Comparison of ENCODE assay signal across 7 mouse cellular contexts in the genomic region with DNA sequence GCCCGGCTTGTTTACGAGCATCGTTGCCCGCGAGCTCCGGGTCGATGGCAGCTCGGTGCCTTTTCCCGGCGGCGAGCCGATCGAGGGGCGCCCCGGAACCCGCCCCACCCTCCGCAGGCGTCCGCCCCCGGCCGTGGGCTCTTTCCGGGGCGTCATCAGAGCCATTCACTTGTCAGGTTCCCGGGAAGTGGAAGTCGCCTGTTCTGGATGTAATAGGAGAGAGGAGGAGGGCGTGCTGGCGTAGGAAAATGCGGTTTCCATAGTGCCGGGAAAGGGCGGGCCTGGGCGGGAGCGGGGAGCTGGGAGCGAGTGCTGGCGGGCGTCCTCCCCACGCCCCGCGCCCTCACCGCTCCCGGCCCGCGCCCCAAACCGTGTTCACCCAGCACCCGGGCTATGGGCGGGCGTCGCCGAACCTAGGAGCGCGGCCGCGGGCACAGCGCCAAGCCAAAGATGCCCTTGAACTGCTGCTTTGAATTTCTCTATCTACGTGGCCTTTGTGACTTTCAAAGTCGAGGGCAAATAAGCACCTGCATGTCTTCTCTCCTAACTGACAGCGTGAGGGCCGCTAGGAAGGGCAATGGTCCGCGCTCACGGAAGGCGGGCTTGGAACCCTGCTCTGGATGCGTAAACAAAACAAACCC. TPM values are rescaled to one million over a fixed set of nuclear protein-coding genes. Genes with fewer than 3 reads are reported as not detected.
DNase-seq lines count a peak whose midpoint lies in the region; ATAC-seq and TF ChIP-seq lines count a peak whose summit lies in the region.

No protein-coding gene starts in this region.

- 2% methylated on average over 55 of the region's 62 CpGs for WGBS in limb, embryonic 14.5 days
- 1% methylated on average over 61 of the region's 62 CpGs for WGBS in midbrain, embryonic 14.5 days

- ATAC-seq in granulocyte monocyte progenitor cell, adult 5-6 weeks (replicated peaks; ENCODE audit: poor library complexity, severe bottlenecking) = peak; percentile 22
- peak; percentile 74 for ATAC-seq in limb, embryonic 14.5 days (ENCODE audit: low FRiP score, low read depth)
- peak; percentile 44 for ATAC-seq in midbrain, embryonic 14.5 days (ENCODE audit: low FRiP score, low TSS enrichment)

- H3K4me1 ChIP-seq in limb, embryonic 14.5 days (ENCODE audit: control insufficient read depth, insufficient read depth, low read length) = peaks cover 28% of the 10 kb centered on the region
- peaks cover 36% of the 10 kb centered on the region for H3K4me1 ChIP-seq in midbrain, embryonic 14.5 days (ENCODE audit: control insufficient read depth, insufficient read depth, low read length)

- H3K4me2 ChIP-seq in limb, embryonic 14.5 days (replicated peaks; ENCODE audit: low read depth, low read length, severe bottlenecking) = peak overlapping the region; percentile 94
- peak overlapping the region; percentile 83 for H3K4me2 ChIP-seq in midbrain, embryonic 14.5 days (ENCODE audit: low read length)

- peak; percentile 89 for DNase-seq in adrenal gland, adult 2 months
- peak; percentile 82 for DNase-seq in embryo, embryonic 10.5 days (ENCODE audit: low spot score)
- peak; percentile 80 for DNase-seq in kidney, adult 11 months
- DNase-seq in limb, embryonic 14.5 days (ENCODE audit: low spot score) = peak; percentile 86
- peak; percentile 89 for DNase-seq in midbrain, embryonic 14.5 days
- DNase-seq in spleen, postnatal 10 days (ENCODE audit: low spot score in 2 of 2) = peak; percentile 74 to 87

- H3K27me3 ChIP-seq in limb, embryonic 14.5 days (ENCODE audit: control insufficient read depth, insufficient read depth, low read length) = no peaks in the 10 kb centered on the region
- H3K27me3 ChIP-seq in midbrain, embryonic 14.5 days (ENCODE audit: control insufficient read depth, insufficient read depth, low read length) = no peaks in the 10 kb centered on the region

- peaks cover 18% of the 10 kb centered on the region for H3K36me3 ChIP-seq in limb, embryonic 14.5 days (ENCODE audit: control insufficient read depth, insufficient read depth, low read length)
- H3K36me3 ChIP-seq in midbrain, embryonic 14.5 days (ENCODE audit: control insufficient read depth, insufficient read depth, low read length) = 0 out of 2 replicates have a peak, but pooled peaks cover 6% of the 10 kb centered on the region

- H3K9ac ChIP-seq in limb, embryonic 14.5 days (ENCODE audit: low read depth, low read length, severe bottlenecking) = peak overlapping the region; percentile 91
- peak overlapping the region; percentile 94 for H3K9ac ChIP-seq in midbrain, embryonic 14.5 days (replicated peaks; ENCODE audit: low read length)

- H3K9me3 ChIP-seq in limb, embryonic 14.5 days (ENCODE audit: control insufficient read depth, low read length) = no peaks in the 10 kb centered on the region
- no peaks in the 10 kb centered on the region for H3K9me3 ChIP-seq in midbrain, embryonic 14.5 days (ENCODE audit: control insufficient read depth, low read length)

- TF ChIP-seq POLR2A in limb, embryonic 14.5 days (IDR thresholded peaks at IDR 0.05; ENCODE audit: borderline replicate concordance, extremely low read depth, insufficient read depth, insufficient read length) = no peak

- peak overlapping the region; percentile 97 for H3K27ac ChIP-seq in limb, embryonic 14.5 days (replicated peaks; ENCODE audit: low read depth, low read length)
- H3K27ac ChIP-seq in midbrain, embryonic 14.5 days (replicated peaks; ENCODE audit: low read depth, low read length) = peak overlapping the region; percentile 99

- H3K4me3 ChIP-seq in limb, embryonic 14.5 days (replicated peaks; ENCODE audit: low read length) = peak overlapping the region; percentile 90
- H3K4me3 ChIP-seq in midbrain, embryonic 14.5 days (replicated peaks; ENCODE audit: low read depth, low read length) = peak overlapping the region; percentile 78

RNA-seq across cellular contexts. Expression of gene Irs2, which starts 1.3 kb away (rescaled TPM):
- total RNA-seq in adrenal gland, adult 2 months (2021) = 10 to 100 TPM; 29.8 to 37.6 TPM
- 17.7 and 19.6 TPM in 2 replicates for polyA plus RNA-seq in adrenal gland, adult 2 months (2012; rRNA removed)
- total RNA-seq in granulocyte monocyte progenitor cell, adult 5-6 weeks (2014; fragmentation: Nextera tagmentation) = 3.5 and 5.3 TPM in 2 replicates
- total RNA-seq in granulocyte monocyte progenitor cell, adult 5-6 weeks (2017) = 2.3 and 2.7 TPM in 2 replicates
- 14.4 and 21.3 TPM in 2 replicates for polyA plus RNA-seq in limb, embryonic 14.5 days (2012; rRNA removed)
- 9.7 and 11.8 TPM in 2 replicates for polyA plus RNA-seq in limb, embryonic 14.5 days (2014; fragmentation: Nextera tagmentation; extraction: Ambion mirVana)
- polyA plus RNA-seq in midbrain, embryonic 14.5 days (2014; fragmentation: Nextera tagmentation; extraction: Ambion mirVana) = 5.2 and 5.4 TPM in 2 replicates

Comparison
In these comparisons a context has a peak if more than half of its experiments do, and no peak if none do; other contexts are left out.
1. Peak in every context shown above with its lines: DNase-seq, ATAC-seq, H3K4me3 ChIP-seq and H3K27ac ChIP-seq.
2. ATAC-seq: peak in every context shown above with its lines; median percentile 74 in limb, embryonic 14.5 days; 44 in midbrain, embryonic 14.5 days; 22 in granulocyte monocyte progenitor cell, adult 5-6 weeks.